Mouse (Mus musculus): ENCODE results near the gene Scaf8. TPM values are rescaled to one million over a fixed set of nuclear protein-coding genes. Genes with fewer than 3 reads are reported as not detected.
A peak's percentile ranks its signal among the peaks of the same experiment; 100 is the strongest.

Gene Scaf8
- total and polyA plus RNA-seq, 3 experiments: 14.4 to 24.6 TPM; not detected in 1

- Histone ChIP-seq H3K27me3 (ENCODE audit: control insufficient read depth in 1 of 2, insufficient read depth in 2 of 2, low read length in 2 of 2) (no peaks in the 10 kb centered on the region), H3K4me3 (ENCODE audit: control insufficient read depth in 1 of 2, insufficient read depth in 1 of 2, low read depth in 2 of 2, low read length in 2 of 2) (no peak overlapping the region), H3K36me3 (ENCODE audit: control insufficient read depth in 1 of 2, insufficient read depth in 2 of 2, low read length in 2 of 2) (peaks cover 21 to 28% of the 10 kb centered on the region in 2 experiments), H3K9me3 (replicated peaks; ENCODE audit: insufficient read depth, low read length) (no peaks in the 10 kb centered on the region), H3K27ac (ENCODE audit: control insufficient read depth, low read depth, low read length) (no peak overlapping the region), H3K4me1 (ENCODE audit: control insufficient read depth in 1 of 2, insufficient read depth in 2 of 2, low read length in 2 of 2) (peaks cover 11 to 14% of the 10 kb centered on the region in 2 experiments), H3K79me2 (ENCODE audit: control insufficient read depth, insufficient read depth, low read length, poor library complexity) (peaks cover 47% of the 10 kb centered on the region), H3K9ac (ENCODE audit: control insufficient read depth, low read depth, low read length, poor library complexity, severe bottlenecking) (no peak overlapping the region)
- TF ChIP-seq RCOR1 (IDR thresholded peaks at IDR 0.05; ENCODE audit: low read depth, low read length) (no peak), GATA1 (IDR thresholded peaks at IDR 0.05; ENCODE audit: low read depth, low read length) (no peak), CTCF (IDR thresholded peaks at IDR 0.05 in 2 of 3, conservative IDR thresholded peaks at IDR 0.05 in 1 of 3; ENCODE audit: control insufficient read depth in 1 of 3, insufficient read depth in 1 of 3, low read depth in 2 of 3, low read length in 3 of 3, poor library complexity in 1 of 3, severe bottlenecking in 1 of 3) (no peak), USF1 (IDR thresholded peaks at IDR 0.05; ENCODE audit: low read depth, low read length) (no peak), MEF2A (IDR thresholded peaks at IDR 0.05; ENCODE audit: extremely low read depth, insufficient replicate concordance, low read depth, low read length, poor library complexity, severe bottlenecking) (no peak), RAD21 (IDR thresholded peaks at IDR 0.05; ENCODE audit: low read depth, low read length) (no peak), HCFC1 (IDR thresholded peaks at IDR 0.05; ENCODE audit: low read depth, low read length) (no peak), CHD1 (IDR thresholded peaks at IDR 0.05; ENCODE audit: low read depth, low read length) (no peak), MAX (IDR thresholded peaks at IDR 0.05; ENCODE audit: low read length) (no peak), UBTF (IDR thresholded peaks at IDR 0.05; ENCODE audit: borderline replicate concordance, insufficient read depth, low read depth, low read length) (no peak), KAT2A (conservative IDR thresholded peaks at IDR 0.05; ENCODE audit: low read depth, low read length) (no peak)
- no peak for DNase-seq (ENCODE audit: low read depth, low spot score)
Observed at GRCm38 (mm10) chr17:3135346-3135745, 20.6 kb downstream of the Scaf8 start.

GRCm38 (mm10) chr17:3136127-3136526 lies 21.4 kb downstream of the Scaf8 start:
- H3K27me3 ChIP-seq (ENCODE audit: control insufficient read depth in 1 of 2, insufficient read depth in 2 of 2, low read length in 2 of 2): no peaks in the 10 kb centered on the region
- peaks cover 48% of the 10 kb centered on the region for H3K79me2 ChIP-seq (ENCODE audit: control insufficient read depth, insufficient read depth, low read length, poor library complexity)
- H3K4me1 ChIP-seq (ENCODE audit: control insufficient read depth in 1 of 2, insufficient read depth in 2 of 2, low read length in 2 of 2): peaks cover 13 to 14% of the 10 kb centered on the region in 2 experiments
- peaks cover 22 to 28% of the 10 kb centered on the region in 2 experiments for H3K36me3 ChIP-seq (ENCODE audit: control insufficient read depth in 1 of 2, insufficient read depth in 2 of 2, low read length in 2 of 2)
- no peak for TF ChIP-seq NELFE (IDR thresholded peaks at IDR 0.05; ENCODE audit: low read depth, low read length)
- TF ChIP-seq EP300 (IDR thresholded peaks at IDR 0.05; ENCODE audit: low read depth in 1 of 2, low read length in 2 of 2): no peak
- TF ChIP-seq JUND (IDR thresholded peaks at IDR 0.05; ENCODE audit: low read depth, low read length): no peak
- TF ChIP-seq RCOR1 (IDR thresholded peaks at IDR 0.05; ENCODE audit: low read depth, low read length): no peak
- no peak overlapping the region for H3K27ac ChIP-seq (ENCODE audit: control insufficient read depth, low read depth, low read length)
- H3K9ac ChIP-seq (ENCODE audit: control insufficient read depth, low read depth, low read length, poor library complexity, severe bottlenecking): no peak overlapping the region
- DNase-seq (ENCODE audit: low read depth, low spot score): no peak
- no peak overlapping the region for H3K4me3 ChIP-seq (ENCODE audit: control insufficient read depth in 1 of 2, insufficient read depth in 1 of 2, low read depth in 2 of 2, low read length in 2 of 2)
- no peaks in the 10 kb centered on the region for H3K9me3 ChIP-seq (replicated peaks; ENCODE audit: insufficient read depth, low read length)

GRCm38 (mm10) chr17:3138387-3138786 lies 23.6 kb downstream of the Scaf8 start:
- TF ChIP-seq GATA1 (IDR thresholded peaks at IDR 0.05; ENCODE audit: low read depth, low read length): peak; percentile 13; the same call in 1 of the 2 replicates
- peak; percentile 22; the same call in 1 of the 2 replicates for TF ChIP-seq BHLHE40 (IDR thresholded peaks at IDR 0.05; ENCODE audit: borderline replicate concordance, low read depth, low read length)
- TF ChIP-seq ZC3H11A (IDR thresholded peaks at IDR 0.05; ENCODE audit: low read depth, low read length): no peak
- no peak for TF ChIP-seq CTCF (IDR thresholded peaks at IDR 0.05 in 2 of 3, conservative IDR thresholded peaks at IDR 0.05 in 1 of 3; ENCODE audit: control insufficient read depth in 1 of 3, insufficient read depth in 1 of 3, low read depth in 2 of 3, low read length in 3 of 3, poor library complexity in 1 of 3, severe bottlenecking in 1 of 3)
- no peaks in the 10 kb centered on the region for H3K9me3 ChIP-seq (replicated peaks; ENCODE audit: insufficient read depth, low read length)
- no peaks in the 10 kb centered on the region for H3K27me3 ChIP-seq (ENCODE audit: control insufficient read depth in 1 of 2, insufficient read depth in 2 of 2, low read length in 2 of 2)
- no peak overlapping the region for H3K9ac ChIP-seq (ENCODE audit: control insufficient read depth, low read depth, low read length, poor library complexity, severe bottlenecking)
- H3K4me3 ChIP-seq (ENCODE audit: control insufficient read depth in 1 of 2, insufficient read depth in 1 of 2, low read depth in 2 of 2, low read length in 2 of 2): no peak overlapping the region
- peaks cover 18 to 28% of the 10 kb centered on the region in 2 experiments for H3K36me3 ChIP-seq (ENCODE audit: control insufficient read depth in 1 of 2, insufficient read depth in 2 of 2, low read length in 2 of 2)
- H3K27ac ChIP-seq (ENCODE audit: control insufficient read depth, low read depth, low read length): no peak overlapping the region
- peaks cover 49% of the 10 kb centered on the region for H3K79me2 ChIP-seq (ENCODE audit: control insufficient read depth, insufficient read depth, low read length, poor library complexity)
- peaks cover 13 to 14% of the 10 kb centered on the region in 2 experiments for H3K4me1 ChIP-seq (ENCODE audit: control insufficient read depth in 1 of 2, insufficient read depth in 2 of 2, low read length in 2 of 2)
- peak; percentile 51 for DNase-seq (ENCODE audit: low read depth, low spot score)
